Mouse (Mus musculus): ENCODE measurements around the gene Phrf1. TPM values are rescaled to one million over a fixed set of nuclear protein-coding genes. Genes with fewer than 3 reads are reported as not detected.
A peak's percentile ranks its signal among the peaks of the same experiment; 100 is the strongest.

The Phrf1 gene
- polyA plus RNA-seq, 1 experiment, result 44.5 TPM

DNA sequence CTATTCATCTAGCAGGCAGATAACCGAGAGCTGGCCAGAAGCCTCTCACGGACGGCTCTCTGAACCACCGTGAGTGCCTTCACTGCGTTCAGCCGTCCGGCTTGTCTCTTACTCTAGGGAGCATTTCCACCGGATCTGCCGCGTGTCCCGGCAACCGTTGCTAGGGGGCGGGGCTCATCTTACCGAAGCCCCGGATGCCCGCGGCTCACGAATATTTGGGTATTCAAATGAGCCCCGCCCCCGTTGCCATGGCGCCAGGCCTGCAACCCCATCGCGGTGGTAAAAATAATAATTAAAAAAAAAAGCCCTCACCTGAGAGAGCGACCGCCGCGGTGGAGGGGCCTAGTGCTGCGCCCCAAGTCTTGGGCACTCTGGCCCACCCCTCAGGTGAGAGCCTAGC, 33.8 kb upstream of the Phrf1 start:
- Histone ChIP-seq H3K4me3 (peak overlapping the region; percentile 47), H3ac (ENCODE audit: control insufficient read depth, insufficient read length) (peak overlapping the region; percentile 82), H3K36me3 (ENCODE audit: control insufficient read depth, insufficient read depth) (peaks cover 18% of the 10 kb centered on the region), H3K4me2 (ENCODE audit: low read depth) (peak overlapping the region; percentile 99), H3K27me3 (ENCODE audit: control insufficient read depth, insufficient read depth, insufficient read length) (peaks cover 5% of the 10 kb centered on the region), H3K79me2 (ENCODE audit: control insufficient read depth, insufficient read depth) (peaks cover 9% of the 10 kb centered on the region)
- peak; percentile 20 for TF ChIP-seq POLR2AphosphoS2 (IDR thresholded peaks at IDR 0.05; ENCODE audit: insufficient read length, low read depth)
- no peak for TF ChIP-seq USF1 (IDR thresholded peaks at IDR 0.05; ENCODE audit: low read depth)
- TF ChIP-seq E2F4 (IDR thresholded peaks at IDR 0.05; ENCODE audit: insufficient read depth), result peak; percentile 59
- TF ChIP-seq POLR2A (IDR thresholded peaks at IDR 0.05; ENCODE audit: insufficient read length, low read depth), result peak; percentile 41
- no peak for TF ChIP-seq TCF3 (IDR thresholded peaks at IDR 0.05; ENCODE audit: insufficient read length, low read depth)

DNA sequence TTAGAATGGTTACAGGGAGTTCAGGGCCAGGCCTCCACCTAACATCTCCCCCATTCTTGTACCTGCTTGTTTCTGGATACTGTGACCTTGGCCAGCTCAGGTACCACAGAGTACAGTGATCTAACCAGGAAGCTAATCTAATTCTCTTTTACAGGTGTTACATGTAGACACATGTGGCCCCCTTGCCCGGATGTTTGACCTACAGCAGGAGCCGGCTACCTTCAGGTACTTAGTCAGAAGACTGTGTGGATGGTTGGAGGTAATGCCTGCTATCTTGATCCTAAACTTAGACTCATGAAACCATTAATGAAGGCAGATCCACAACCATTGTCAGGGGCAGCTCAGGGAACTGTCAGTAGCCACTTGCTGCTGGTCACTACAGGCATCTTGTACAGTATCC, 32.8 kb upstream of the Phrf1 start:
- Histone ChIP-seq H3ac (ENCODE audit: control insufficient read depth, insufficient read length) (no peak overlapping the region), H3K36me3 (ENCODE audit: control insufficient read depth, insufficient read depth) (peaks cover 12% of the 10 kb centered on the region), H3K27me3 (ENCODE audit: control insufficient read depth, insufficient read depth, insufficient read length) (peaks cover 5% of the 10 kb centered on the region), H3K4me2 (ENCODE audit: low read depth) (no peak overlapping the region), H3K79me2 (ENCODE audit: control insufficient read depth, insufficient read depth) (peaks cover 9% of the 10 kb centered on the region), H3K4me3 (no peak overlapping the region)
- TF ChIP-seq USF1 (IDR thresholded peaks at IDR 0.05; ENCODE audit: low read depth) (no peak), CEBPB (IDR thresholded peaks at IDR 0.05; ENCODE audit: insufficient read depth, poor library complexity, severe bottlenecking) (no peak), POLR2AphosphoS2 (IDR thresholded peaks at IDR 0.05; ENCODE audit: insufficient read length, low read depth) (no peak), E2F4 (IDR thresholded peaks at IDR 0.05; ENCODE audit: insufficient read depth) (no peak), MYOD1 (IDR thresholded peaks at IDR 0.05; ENCODE audit: control insufficient read depth in 1 of 3, insufficient read length in 2 of 3, low read depth in 2 of 3) (no peak), MYOG (IDR thresholded peaks at IDR 0.05; ENCODE audit: control insufficient read depth in 1 of 3, insufficient read depth in 1 of 3, insufficient read length in 2 of 3, low read depth in 2 of 3) (no peak), POLR2A (IDR thresholded peaks at IDR 0.05; ENCODE audit: insufficient read length, low read depth) (no peak), TCF3 (IDR thresholded peaks at IDR 0.05; ENCODE audit: insufficient read length, low read depth) (no peak)

DNA sequence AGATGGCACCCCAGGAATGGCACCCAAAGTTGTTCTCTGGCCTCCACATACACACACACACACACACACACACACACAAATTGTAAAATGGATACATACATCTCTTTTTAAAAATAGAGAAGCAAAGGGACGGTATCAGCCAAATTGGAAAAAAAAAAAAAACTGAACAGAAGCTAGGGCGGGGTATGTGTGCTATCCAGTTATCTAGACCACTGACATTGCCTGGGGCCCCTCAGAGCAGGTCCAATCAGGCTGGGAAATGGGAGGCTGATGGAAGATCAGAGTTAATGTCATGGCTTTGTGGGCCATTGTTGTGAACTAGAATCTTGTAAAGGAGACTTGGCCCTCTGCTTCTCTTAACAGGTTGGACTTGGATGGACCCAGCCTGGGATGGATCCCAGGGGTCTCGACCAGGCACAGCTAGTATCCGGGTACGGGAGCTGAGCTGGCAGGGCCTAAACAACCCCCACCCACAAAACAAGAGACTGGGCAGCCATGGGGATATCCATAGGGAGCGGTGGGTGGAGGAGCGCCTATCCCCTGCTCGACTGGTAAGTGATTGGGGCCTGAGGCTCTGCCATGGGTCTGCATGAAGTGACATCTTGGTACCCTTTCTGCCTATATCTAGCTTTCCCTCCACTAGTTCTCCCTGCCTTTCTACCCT, 31.8 kb upstream of the Phrf1 start:
- H3K27me3 ChIP-seq (ENCODE audit: control insufficient read depth, insufficient read depth, insufficient read length), result peaks cover 5% of the 10 kb centered on the region
- H3K4me2 ChIP-seq (ENCODE audit: low read depth), result no peak overlapping the region
- H3K36me3 ChIP-seq (ENCODE audit: control insufficient read depth, insufficient read depth), result peaks cover 4% of the 10 kb centered on the region
- peaks cover 9% of the 10 kb centered on the region for H3K79me2 ChIP-seq (ENCODE audit: control insufficient read depth, insufficient read depth)
- TF ChIP-seq REST (IDR thresholded peaks at IDR 0.05; ENCODE audit: insufficient read depth, insufficient read length), result no peak
- no peak for TF ChIP-seq SRF (IDR thresholded peaks at IDR 0.05; ENCODE audit: control insufficient read depth, insufficient read length, low read depth)
- TF ChIP-seq TCF3 (IDR thresholded peaks at IDR 0.05; ENCODE audit: insufficient read length, low read depth), result no peak
- no peak overlapping the region for H3K4me3 ChIP-seq
- H3ac ChIP-seq (ENCODE audit: control insufficient read depth, insufficient read length), result no peak overlapping the region

DNA sequence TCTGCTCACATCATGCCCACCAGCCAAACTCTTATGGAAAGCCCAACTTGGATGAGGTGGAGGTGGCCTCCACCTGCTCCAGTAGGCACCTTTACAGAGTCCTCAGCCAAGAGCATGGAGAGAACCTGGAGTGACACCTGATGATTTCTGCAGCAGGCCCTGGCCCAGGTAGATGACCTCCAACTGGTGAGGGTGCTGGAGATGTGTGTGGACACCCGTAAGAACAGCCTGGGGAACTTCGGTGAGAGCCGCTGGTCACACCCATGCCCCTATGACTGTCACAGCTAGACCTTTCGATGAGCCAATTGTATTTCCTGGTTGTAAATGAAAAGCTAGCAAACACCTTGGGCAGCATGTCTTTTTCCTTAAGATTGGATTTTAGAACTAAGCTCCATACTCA, 30.5 kb upstream of the Phrf1 start:
- Histone ChIP-seq H3K79me2 (ENCODE audit: control insufficient read depth, insufficient read depth) (no peaks in the 10 kb centered on the region), H3K4me2 (ENCODE audit: low read depth) (no peak overlapping the region)
- TF ChIP-seq REST (IDR thresholded peaks at IDR 0.05; ENCODE audit: insufficient read depth, insufficient read length) (no peak), USF1 (IDR thresholded peaks at IDR 0.05; ENCODE audit: low read depth) (no peak), CEBPB (IDR thresholded peaks at IDR 0.05; ENCODE audit: insufficient read depth, poor library complexity, severe bottlenecking) (no peak)

DNA sequence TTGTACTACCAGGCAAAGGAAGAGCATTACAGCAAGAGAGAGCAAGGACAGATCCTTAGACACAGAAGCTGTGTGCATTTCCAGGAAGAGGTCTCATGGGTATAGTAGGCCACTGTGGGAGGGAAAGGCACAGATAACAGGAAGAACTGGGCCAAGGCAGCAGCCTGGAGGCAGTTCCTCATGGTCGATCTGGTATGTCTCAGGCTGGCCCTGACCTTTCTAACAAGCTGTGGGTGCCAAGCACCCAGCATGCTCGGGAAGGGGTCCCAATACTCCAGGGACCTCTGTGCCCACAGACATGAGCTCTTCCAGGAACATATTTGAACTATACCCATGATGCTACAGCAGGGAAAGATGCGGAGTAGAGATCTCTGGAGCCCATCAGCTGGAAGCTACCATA, 24.0 kb upstream of the Phrf1 start:
- H3ac ChIP-seq (ENCODE audit: control insufficient read depth, insufficient read length), result no peak overlapping the region
- no peaks in the 10 kb centered on the region for H3K36me3 ChIP-seq (ENCODE audit: control insufficient read depth, insufficient read depth)
- TF ChIP-seq TCF12 (IDR thresholded peaks at IDR 0.05; ENCODE audit: insufficient read depth, poor library complexity, severe bottlenecking) (no peak), SRF (IDR thresholded peaks at IDR 0.05; ENCODE audit: control insufficient read depth, insufficient read length, low read depth) (no peak), E2F4 (IDR thresholded peaks at IDR 0.05; ENCODE audit: insufficient read depth) (no peak), POLR2A (IDR thresholded peaks at IDR 0.05; ENCODE audit: insufficient read length, low read depth) (no peak), CEBPB (IDR thresholded peaks at IDR 0.05; ENCODE audit: insufficient read depth, poor library complexity, severe bottlenecking) (no peak), MYOD1 (IDR thresholded peaks at IDR 0.05; ENCODE audit: control insufficient read depth in 1 of 3, insufficient read length in 2 of 3, low read depth in 2 of 3) (no peak), REST (IDR thresholded peaks at IDR 0.05; ENCODE audit: insufficient read depth, insufficient read length) (no peak), MYOG (IDR thresholded peaks at IDR 0.05; ENCODE audit: control insufficient read depth in 1 of 3, insufficient read depth in 1 of 3, insufficient read length in 2 of 3, low read depth in 2 of 3) (no peak), POLR2AphosphoS2 (IDR thresholded peaks at IDR 0.05; ENCODE audit: insufficient read length, low read depth) (no peak), USF1 (IDR thresholded peaks at IDR 0.05; ENCODE audit: low read depth) (no peak), TCF3 (IDR thresholded peaks at IDR 0.05; ENCODE audit: insufficient read length, low read depth) (no peak), MAX (IDR thresholded peaks at IDR 0.05; ENCODE audit: low read depth) (no peak)

More for the DNA sequence above, 30.5 kb upstream of the Phrf1 start:
- H3ac ChIP-seq (ENCODE audit: control insufficient read depth, insufficient read length), result no peak overlapping the region
- H3K4me3 ChIP-seq, result no peak overlapping the region
- no peaks in the 10 kb centered on the region for H3K36me3 ChIP-seq (ENCODE audit: control insufficient read depth, insufficient read depth)
- H3K27me3 ChIP-seq (ENCODE audit: control insufficient read depth, insufficient read depth, insufficient read length), result peaks cover 5% of the 10 kb centered on the region

More for the DNA sequence above, 24.0 kb upstream of the Phrf1 start:
- Histone ChIP-seq H3K4me2 (ENCODE audit: low read depth) (no peak overlapping the region), H3K4me3 (no peak overlapping the region), H3K79me2 (ENCODE audit: control insufficient read depth, insufficient read depth) (no peaks in the 10 kb centered on the region), H3K27me3 (ENCODE audit: control insufficient read depth, insufficient read depth, insufficient read length) (peaks cover 36% of the 10 kb centered on the region)

Measured in myocyte (in vitro differentiated cells).